Mouse (Mus musculus) left cerebral cortex, postnatal 10 days (tissue): ENCODE measurements around the gene Tpx2. TPM values are rescaled to one million over a fixed set of nuclear protein-coding genes. Genes with fewer than 3 reads are reported as not detected.

Experiments
- DNase-seq, 2 experiments: peaks; one replicate each; pipeline ENCODE4 v3.0.0; 2021 to 2022; ENCODE audit warnings: low spot score in 2 of 2, mixed read lengths in 1 of 2; ENCODE audit errors: extremely low spot score in 1 of 2
- intact Hi-C: fragments of 180-260 bp; cut with DNase I; formaldehyde crosslinking; loops from one replicate; pipeline ENCODE4 v1.15.1; 2025
- total RNA-seq, 2 experiments: library from RNA; stranded (reverse); gene quantifications; 2 replicates each; pipeline ENCODE4 v1.2.3; 2021

The Tpx2 gene
- total RNA-seq, 2 experiments from 2014 or later, result 4.3 to 5.0 TPM

DNA sequence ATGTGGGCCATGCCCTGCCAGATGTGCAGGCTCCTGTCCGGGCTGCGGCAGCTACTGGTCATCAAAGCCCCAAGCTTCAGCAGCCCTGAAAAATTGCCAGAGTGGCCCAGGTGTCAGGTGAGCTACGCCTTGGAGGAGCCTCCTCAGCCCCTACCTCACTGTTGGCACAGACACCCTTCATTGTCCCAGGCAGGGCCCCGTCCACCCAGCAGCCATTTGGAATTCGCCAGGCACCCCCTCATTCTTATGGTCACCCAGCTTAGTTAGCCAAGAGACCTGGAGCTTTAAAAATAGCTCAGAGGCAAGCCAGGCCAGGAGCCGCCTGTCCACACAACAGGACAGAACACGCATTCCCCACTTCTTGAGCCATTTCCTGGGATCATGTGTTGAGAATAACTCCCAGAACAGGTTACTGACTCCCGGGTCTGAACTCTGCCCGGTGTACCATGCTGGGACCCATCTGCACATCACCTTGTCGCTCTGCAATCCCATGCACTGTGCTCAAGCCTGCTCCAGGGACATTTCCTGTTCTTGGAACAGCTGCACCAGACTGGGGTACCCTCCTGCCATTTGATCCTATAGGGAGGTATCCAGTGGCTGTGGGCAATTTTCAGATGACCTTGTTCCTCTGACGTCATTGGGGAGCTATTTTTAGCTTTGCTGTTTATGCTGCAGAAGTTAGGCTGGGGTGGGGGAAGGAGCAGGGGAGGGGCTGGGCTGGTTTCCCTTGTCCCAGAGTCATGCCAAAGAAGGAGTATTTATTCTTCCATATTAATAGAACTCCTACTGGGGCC is 57.5 kb downstream of the Tpx2 start:
- intact Hi-C loops, result no loop called here

DNA sequence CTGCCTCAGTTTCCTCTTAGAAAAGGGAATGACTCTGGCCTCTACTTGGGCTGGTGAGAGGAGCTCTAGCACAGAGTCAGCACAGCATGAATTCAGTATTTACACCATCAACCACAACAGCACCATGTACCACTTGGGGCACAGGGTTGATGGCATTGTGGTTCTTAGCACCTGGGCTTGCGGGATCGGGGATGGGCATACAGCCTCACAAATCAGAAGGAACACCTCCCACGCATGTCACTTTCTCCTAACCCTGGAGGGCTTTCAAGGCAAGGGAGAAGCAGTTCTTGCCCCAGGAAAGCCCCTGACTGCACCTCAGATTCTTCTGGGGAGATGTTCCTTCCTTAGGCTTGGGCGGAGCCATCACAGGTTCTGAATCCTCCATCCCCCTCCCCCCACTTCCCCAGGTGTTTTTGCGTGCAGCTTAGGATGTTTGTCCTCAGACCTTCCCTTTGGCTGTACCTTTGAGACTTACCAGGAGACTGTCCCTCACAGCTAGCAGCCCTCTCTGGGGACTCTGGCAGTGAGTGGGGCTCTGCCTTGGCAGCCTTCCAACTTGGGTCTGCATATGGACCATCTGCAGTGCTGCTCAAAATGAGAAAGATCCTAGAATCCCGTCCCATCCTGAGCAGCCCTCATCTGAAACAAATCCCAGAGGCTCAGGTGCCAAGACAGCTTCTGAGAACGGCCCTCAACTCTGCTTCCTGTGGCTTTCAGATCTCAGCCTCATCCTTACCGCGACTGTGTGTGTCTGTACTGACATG is 58.7 kb downstream of the Tpx2 start:
- intact Hi-C loops, result no loop called here
- DNase-seq, result no peak

More for the DNA sequence above, 57.5 kb downstream of the Tpx2 start:
- no peak for DNase-seq

DNA sequence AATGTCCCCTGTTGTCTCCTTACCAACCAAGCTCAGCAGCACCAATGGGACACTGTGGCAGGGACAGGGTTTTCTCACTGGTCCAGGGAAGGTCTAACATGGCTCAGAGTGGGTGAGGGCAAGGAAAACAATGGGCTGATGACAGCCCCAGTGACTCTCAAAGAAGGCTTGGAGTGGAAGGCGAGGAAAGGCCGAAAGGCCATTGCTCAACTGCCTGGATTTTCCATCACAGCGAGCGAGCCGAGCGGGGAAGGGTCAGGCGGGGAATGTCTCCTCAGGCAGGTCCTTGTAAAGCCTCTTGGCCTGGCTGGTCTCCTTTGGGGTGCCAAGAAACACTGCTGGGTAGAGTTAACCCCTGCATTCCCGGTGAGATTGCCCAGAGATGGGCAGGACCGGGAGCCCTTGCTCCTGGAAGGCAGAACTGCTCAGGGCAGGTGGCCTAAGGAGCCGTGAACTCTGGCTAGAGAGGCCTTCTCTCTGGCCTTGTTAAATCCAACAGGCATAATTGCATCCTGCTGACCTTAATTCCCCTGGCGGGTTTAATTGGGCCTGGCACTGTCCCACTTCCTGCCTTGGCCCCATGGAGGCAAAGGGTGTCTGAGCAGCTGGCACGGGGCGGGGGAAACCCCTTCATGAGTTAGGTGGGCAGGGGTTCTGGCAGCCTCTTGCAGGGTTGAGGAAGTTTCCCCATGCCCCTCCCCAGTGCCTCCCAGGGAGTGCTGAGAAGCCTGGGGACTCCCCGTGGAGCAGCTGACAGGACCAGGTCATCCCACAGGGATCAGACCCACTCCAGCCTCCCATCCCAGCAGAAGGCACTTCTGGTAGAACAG is 59.6 kb downstream of the Tpx2 start:
- intact Hi-C loops, result no loop called here
- peak in 1 of 2 experiments; percentile 44 for DNase-seq

DNA sequence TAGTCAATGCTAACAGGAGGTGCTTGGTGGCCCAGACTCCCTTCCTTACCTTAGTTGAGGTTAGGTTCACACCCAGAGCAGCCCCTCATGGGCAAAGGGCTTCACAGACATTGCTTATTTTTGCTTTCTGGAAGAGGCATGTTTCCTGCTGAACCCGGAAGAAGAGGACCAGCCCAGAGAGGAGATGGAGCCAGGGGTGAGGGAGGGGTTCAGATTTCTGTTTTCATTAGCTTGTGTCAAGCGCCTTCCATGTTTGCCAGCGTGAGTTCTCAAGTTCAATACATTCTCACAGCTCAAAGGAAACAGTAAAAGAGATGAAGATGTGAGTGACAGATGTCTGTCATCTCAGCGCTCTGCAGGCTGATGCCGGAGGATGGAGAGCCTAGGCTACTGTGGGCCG is 62.1 kb downstream of the Tpx2 start:
- DNase-seq, result no peak
- intact Hi-C loops, result no loop called here

DNA sequence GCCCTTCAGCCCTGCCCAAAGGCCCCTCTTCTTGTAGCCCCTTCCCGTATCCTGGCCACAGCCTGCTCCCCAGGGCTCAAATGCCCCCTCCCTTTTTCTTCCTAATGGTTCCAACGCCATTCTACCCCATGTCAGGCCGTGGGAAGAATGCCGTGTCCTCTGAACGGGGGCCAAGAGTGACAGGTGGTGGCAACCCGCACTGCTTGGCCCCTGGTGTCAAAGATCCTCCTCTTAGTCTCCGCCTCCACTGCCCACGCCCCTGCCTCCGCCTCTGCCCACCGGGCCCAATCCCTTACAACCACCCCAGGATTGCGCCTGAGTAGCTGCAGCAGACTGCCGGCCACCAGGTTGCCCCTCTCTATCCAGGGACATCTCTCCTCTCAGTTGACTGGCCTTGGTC is 63.3 kb downstream of the Tpx2 start, which contains the start of gene Mylk2:
TSS of gene Mylk2 (plus strand) at position 322 of the 400 bp plus-strand sequence.
- no peak for DNase-seq
- intact Hi-C loops, result no loop called here

DNA sequence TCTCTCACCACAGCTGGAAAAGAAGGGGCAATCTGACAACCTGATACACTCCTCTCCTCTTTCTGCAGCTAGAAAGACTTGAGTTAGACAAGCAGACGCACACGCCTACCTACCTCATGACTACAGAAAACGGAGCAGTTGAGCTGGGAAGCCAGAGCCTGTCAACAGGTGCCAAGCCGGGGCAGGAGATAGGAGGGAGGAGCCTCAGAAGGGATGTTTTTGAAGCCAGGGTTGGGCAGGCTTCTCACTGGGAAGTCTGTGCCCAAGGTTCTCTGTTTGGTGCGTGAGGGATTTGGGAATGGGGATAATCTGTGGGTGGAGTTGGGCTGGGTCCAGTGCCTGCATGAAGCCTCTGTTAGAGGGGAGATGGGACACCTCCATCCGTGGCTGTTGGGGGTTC is 63.7 kb downstream of the Tpx2 start:
- DNase-seq, result no peak
- intact Hi-C loops, result no loop called here

DNA sequence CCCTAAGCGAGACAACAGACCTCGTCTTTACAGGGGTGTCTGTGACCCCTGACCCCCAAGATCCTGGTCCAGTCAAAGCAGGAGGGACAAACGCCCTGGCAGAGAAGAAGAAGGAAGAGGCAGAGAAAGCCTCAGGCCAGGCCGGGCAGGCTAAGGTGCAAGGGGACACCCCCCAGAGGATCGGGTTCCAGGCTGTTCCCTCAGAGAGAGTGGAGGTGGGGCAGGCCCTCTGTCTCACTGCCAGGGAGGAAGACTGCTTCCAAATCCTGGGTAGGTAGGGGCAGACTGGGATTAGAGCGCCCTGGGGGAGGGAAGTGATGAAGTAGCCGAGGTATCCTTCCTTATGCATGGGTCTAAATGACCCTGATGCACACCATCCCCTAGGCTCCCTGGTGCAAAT is 65.7 kb downstream of the Tpx2 start:
- no peak for DNase-seq
- intact Hi-C loops, result no loop called here

DNA sequence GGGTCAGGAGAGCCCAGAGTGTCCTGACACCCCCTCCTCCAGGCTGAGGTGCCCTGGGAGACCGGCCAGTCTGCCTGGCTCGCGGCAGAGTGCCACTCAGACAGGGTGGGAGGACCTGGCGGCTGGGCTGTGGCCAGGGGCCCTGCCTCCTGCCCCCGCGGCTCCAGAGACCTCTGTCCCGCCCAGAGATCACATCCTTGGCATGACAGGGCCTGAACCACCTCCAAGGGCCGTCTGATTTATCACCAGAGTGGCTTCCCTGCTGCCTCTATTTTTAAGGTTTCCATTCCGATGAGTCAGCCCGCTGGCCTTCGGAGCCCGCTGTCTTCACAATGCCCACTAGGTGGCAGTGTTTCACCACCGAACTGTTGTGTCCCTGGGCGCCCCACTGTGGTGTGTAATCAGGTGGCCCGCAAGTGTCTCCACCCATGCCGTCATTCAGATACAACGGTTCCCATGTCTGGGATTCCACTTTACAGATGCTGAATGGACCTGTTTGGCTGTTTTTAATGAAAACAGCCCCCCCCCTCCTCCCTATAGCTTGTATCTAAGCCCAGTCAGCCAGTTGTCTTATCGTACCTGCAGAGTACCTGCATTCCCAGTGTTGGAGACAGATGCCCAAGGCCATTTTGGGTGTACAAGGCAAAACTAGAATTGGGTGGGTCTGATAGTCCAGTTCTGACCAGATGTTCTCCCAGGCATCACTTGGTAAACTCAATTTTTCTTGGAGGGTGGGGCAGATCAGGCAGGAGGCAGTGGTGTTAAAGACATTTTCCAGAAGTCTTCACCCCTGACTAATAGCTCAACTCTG is 66.8 kb downstream of the Tpx2 start:
- peak; percentile 88 to 91 for DNase-seq
- intact Hi-C loops, result loop anchor here (2.0 to 5.0 kb wide), 2 partner anchors 103 to 228 kb away; partner anchors contain the start of gene Pdrg1

DNA sequence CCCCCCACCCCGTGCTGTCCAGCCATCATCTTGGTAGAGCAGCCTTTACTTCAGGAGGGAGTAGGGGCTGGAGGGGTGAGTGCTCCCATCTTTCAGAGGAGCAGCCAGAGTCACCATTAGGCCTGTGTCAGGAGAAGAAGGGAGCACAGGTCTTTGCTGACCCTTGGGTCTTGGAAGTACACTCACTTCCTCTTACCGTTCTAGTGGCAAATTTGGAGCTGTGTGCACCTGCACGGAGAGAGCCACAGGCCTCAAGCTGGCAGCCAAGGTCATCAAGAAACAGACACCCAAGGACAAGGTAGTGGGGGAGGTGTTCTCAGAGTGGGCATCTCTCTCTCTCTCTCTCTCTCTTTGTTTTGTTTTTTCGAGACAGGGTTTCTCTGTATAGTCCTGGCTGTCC is 67.7 kb downstream of the Tpx2 start:
- intact Hi-C loops, result loop anchor here (2.0 to 5.0 kb wide), 2 partner anchors 102 to 227 kb away; partner anchors contain the start of gene Pdrg1
- no peak for DNase-seq

DNA sequence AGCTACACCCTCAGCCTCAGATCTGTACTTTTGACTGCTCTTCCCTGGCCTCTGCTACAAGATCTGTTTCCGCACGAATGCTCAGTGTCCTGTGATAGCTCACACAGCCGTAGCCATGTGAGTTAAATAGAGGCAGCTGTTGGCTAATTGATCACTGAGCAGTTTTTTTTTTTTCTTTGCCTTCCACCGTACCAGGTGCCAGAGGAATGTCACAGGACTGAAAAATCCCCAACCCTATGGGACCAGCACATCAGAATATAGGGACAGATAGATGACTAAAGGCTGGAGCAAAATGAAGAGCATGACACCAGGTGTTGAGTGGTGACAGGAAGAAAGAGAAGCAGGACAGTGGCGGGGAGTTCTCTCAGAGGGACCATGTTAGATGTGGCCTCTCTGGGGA is 68.3 kb downstream of the Tpx2 start:
- intact Hi-C loops, result loop anchor here (5.0 kb wide), 1 partner anchor 101 kb away; the partner anchor contains the start of gene Pdrg1
- no peak for DNase-seq

DNA sequence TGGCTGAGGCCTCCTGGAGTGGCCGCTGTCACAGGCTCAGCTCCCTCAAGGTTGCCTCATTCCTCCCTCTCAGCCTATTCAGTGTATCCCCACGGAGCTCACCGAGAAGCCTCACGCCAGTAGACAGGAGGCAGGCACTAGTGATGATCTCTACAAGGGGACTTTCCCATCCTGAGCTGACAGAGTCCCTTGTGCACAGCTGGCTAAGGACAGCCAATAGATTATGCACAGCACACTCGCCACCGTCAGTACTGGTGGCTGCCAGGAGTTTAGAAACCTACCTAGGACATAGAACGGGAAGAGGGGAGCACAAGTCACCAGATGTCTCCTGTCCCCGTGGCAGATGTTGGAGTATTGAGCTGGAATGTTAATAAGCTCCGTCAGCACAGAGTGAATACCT is 69.9 kb downstream of the Tpx2 start:
- intact Hi-C loops, result loop anchor here (5.0 kb wide), 1 partner anchor 100 kb away; the partner anchor contains the start of gene Pdrg1
- DNase-seq, result no peak

DNA sequence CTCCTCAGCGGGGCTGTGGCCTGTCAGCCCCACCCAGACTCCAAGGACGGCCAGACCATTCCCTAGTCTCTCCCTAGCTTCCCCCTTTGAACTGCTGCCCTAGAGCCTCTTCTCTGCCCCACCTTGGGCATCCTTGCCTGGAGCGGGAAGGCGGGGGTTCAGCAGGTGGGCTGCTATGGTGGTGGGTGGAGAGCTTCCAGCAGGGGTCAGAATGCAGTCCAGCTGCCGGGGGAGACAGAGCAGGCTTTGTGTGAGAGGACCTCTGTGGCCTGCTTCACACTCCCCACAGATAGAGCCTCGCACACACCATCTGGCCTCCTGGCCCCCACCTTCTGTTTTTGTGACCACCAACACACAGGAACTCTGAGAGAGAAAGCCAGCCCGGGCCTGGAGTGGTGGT is 74.6 kb downstream of the Tpx2 start:
- intact Hi-C loops, result no loop called here
- DNase-seq, result no peak

DNA sequence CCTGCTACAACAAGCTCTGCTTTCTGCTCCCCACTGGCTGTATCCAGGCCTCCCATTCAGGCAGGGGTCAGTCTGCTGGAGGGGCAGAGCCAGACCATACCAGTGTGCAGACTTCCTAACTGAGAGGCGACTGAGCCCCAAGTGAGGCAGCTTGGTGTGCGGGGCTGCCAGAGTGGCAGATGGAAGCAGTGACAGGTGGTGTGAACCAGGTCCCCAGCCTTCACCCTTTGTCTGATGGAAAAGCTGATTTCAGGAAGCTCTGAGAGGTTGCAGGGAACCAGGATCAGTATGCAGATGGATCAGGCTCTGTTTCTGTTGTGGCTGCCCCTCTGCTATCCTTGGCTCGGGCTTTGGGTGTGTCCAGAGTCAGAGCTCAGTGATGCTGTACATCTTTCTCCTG is 75.9 kb downstream of the Tpx2 start:
- intact Hi-C loops, result no loop called here
- DNase-seq, result no peak

DNA sequence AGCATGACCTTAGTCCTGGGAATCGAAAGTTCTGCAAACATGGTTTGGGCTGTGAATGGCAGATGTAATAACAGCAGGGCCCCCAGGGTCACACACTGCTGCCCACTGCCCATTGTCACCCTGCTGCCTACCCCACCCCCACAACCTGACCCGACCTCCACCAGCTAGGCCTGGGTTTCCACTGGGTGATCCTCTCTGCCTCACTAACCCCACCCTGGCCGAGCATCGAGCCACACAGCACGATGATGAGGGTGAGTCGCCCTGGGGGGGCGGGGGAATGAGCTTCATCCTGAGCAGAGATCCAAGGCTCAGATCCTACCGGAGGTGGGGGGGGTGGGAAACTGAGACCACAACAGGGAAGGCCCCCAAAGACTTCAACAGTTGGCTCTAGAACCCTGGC is 76.4 kb downstream of the Tpx2 start:
- intact Hi-C loops, result no loop called here

DNA sequence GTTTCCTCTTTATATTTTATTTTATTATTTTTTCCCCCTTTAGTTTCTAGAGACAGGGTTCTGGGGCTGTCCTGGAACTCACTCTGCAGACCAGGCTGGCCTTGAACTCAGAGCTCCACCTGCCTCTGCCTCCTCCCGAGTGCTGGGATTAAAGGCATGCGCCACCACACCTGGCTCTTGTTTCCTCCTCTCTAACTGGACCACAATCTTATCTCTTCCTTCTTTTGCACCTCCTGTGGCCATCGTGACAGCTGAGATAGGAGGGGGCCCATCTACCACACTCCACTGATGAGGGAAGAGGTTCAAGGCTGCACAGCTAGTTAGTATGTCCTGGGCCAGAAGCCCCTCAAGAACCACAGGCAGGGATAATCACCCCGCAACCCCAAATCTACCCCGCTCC is 76.8 kb downstream of the Tpx2 start:
- intact Hi-C loops, result no loop called here
- DNase-seq, result no peak

More for the DNA sequence above, 76.4 kb downstream of the Tpx2 start:
- no peak for DNase-seq

DNA sequence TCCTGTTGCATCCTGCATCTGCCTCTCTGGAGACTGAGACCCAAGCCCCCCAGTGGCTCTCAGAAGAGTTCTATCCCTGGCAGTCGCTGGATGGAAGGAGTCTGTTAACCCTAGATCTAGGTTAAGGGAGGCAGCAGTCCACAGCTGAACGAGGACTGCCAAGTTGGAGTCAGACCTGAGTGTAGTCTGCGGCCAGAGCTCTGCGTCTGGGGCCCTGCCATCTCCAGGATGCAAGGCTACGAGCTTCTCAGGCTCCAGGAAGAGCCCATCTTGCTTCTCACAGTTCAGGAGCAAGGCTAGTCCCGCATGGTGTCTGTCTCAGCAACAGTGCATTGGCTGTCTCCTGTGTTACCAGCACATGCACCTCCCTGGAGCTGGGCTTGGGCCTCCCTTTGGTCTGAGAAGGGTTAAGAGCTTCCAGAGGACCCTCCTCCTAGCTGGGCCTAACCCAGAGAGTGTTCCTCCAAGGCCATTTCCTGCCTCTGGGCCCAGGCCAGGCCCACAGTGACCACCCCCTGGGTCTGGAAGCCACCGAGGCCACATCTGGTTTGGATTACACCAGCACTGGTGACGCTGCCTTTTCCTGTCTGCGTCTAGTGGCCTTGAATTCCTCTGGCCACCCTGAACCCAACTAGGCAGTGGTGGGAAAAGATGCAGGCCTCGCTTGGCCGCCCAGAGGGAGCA is 77.6 kb downstream of the Tpx2 start:
- intact Hi-C loops, result no loop called here

DNA sequence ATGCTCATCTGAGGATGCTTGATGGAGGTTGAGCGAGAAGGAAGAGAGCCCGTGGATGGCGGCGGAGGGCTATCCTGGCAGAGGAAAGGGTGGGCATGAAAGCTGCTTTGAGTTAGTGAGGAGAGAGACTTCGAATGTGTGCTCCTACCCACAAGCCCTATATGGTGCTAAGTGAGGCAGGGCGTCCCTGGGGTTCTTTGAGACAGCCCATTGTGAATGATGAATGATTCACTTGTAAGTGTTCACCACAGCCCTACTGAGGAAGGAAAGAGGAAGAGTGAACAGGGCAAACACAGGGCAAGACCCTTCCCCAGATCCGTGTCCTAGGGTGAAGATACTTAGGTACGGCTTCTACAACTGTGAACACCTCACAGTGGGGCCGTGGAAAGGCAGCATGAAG is 79.1 kb downstream of the Tpx2 start:
- no peak for DNase-seq

More for the DNA sequence above, 77.6 kb downstream of the Tpx2 start:
- peak in 1 of 2 experiments; percentile 89 for DNase-seq

DNA sequence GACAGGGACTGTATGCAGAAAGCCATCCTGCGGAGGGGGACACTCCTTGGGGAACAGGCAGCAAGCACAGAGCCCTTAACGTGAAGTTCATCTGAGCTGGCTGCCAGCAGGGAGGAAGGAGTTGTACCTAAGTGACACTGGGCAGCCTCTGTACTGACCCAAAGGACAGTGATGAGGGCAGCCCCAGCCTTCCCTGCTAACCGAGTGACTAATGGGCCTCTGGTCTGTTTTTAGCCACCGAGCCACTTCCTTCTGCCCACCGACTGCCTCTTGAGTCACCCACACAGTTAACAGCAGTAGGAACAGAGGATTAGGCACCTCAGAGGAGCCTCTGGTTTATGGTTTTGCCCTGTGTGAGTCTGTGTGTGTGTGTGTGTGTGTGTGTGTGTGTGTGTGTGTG is 79.6 kb downstream of the Tpx2 start:
- intact Hi-C loops, result no loop called here
- DNase-seq, result no peak

More for the DNA sequence above, 79.1 kb downstream of the Tpx2 start:
- intact Hi-C loops, result no loop called here
